Mouse (Mus musculus): ENCODE measurements around the gene Susd1. TPM values are rescaled to one million over a fixed set of nuclear protein-coding genes. Genes with fewer than 3 reads are reported as not detected.
A peak's percentile ranks its signal among the peaks of the same experiment; 100 is the strongest.

Susd1 gene
- polyA plus RNA-seq, 1 experiment, result 3.7 TPM

DNA sequence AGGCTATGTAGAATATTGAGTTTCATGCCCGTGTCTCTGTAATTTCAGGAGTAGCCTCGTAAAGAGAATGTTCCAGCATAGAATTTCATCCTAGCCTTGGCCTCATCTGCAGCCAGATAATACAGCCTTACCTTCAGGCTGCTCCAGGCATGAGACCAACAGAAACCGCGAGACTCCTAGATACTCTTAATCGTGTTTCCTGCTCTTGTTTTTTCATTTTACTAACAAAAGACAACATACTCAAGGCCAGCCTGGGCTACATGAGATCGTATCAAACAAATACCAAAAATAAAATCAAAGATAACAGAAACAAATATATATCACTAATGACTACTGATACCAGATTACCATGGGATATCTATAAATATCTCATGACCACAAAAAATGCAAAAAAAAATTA is 9.3 kb downstream of the Susd1 start:
- TF ChIP-seq POLR2A (IDR thresholded peaks at IDR 0.05; ENCODE audit: borderline replicate concordance, extremely low read depth, insufficient read depth, insufficient read length, poor library complexity, severe bottlenecking) (no peak), CTCF (IDR thresholded peaks at IDR 0.05; ENCODE audit: borderline replicate concordance, extremely low read depth, insufficient read depth, insufficient read length) (no peak)
- no peak for DNase-seq (ENCODE audit: low read depth)

DNA sequence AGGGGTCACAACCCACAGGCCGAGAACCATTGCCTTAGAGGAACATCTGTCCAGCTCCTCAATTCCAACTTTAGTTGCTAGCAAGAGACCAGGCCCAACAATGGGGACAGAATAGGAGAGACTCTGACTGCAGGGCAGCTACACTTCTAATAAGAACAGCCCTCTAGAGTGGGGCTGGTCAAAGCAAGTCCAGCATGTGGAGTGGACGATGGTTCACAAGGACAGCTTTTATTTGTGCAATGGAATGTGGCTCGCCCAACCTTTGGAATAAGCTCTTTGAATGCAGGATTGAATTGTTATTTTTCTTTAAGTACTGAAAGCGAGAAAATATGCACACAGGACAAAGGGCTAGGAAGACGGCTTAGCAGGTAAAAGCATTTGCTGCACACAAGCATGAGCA is 12.0 kb downstream of the Susd1 start:
- no peak for TF ChIP-seq POLR2A (IDR thresholded peaks at IDR 0.05; ENCODE audit: borderline replicate concordance, extremely low read depth, insufficient read depth, insufficient read length, poor library complexity, severe bottlenecking)
- no peak for TF ChIP-seq CTCF (IDR thresholded peaks at IDR 0.05; ENCODE audit: borderline replicate concordance, extremely low read depth, insufficient read depth, insufficient read length)
- DNase-seq (ENCODE audit: low read depth), result no peak

DNA sequence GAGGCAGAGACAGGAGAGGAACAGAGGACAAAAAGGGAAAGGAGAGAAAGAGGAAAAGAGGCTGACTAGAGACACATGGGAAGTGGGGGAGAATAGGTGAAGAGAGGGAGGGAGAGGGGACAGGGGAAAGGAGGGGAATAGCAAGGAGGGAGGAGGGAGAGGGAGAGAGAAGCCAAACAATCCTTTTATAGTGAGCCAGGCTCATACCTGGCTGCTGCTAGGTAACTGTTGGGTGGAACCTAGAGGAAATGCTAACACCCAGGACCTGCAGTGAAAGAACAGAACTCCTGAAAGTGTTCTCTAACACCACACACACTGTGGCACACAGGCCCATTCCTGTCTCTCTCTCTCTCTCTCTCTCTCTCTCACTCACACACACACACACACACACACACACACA is 15.6 kb downstream of the Susd1 start:
- TF ChIP-seq POLR2A (IDR thresholded peaks at IDR 0.05; ENCODE audit: borderline replicate concordance, extremely low read depth, insufficient read depth, insufficient read length, poor library complexity, severe bottlenecking) (no peak), CTCF (IDR thresholded peaks at IDR 0.05; ENCODE audit: borderline replicate concordance, extremely low read depth, insufficient read depth, insufficient read length) (no peak)
- DNase-seq (ENCODE audit: low read depth), result no peak

DNA sequence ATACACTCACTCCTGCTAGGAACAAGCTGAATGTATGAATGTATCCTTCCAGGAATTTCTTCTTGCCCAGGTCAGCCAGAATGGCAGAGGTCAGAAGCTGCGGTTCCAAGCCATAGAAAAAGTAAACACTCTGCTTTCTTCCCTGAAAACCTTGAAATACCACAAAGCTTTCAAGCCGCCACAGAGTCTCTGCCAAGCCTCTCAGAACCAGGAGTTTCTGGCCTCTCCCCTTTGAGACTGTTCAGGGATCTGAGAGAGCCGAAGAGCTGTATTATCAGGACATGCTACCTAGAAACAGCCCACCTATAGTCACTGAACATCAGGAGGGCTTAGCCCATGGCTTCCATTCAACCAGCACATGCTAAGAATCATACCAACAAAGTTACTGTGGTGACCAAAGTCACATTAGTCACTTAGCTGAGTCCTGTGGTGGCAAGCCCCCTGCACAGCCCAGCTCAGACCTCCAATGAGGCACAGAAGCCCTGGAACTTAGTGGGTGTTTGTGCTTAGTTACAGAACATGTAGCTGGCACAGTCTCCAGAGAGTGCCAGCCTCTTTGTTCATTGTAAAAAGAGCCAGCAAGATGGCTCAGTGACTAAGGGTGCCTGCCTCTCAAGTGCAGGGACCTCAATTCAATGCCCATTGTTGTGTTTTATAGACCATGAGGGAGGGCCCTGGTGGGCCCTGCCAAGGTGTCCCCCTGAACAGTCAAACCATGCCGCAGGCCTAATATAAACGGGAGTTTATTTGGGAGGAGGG is 16.2 kb downstream of the Susd1 start:
- TF ChIP-seq POLR2A (IDR thresholded peaks at IDR 0.05; ENCODE audit: borderline replicate concordance, extremely low read depth, insufficient read depth, insufficient read length, poor library complexity, severe bottlenecking) (no peak), CTCF (IDR thresholded peaks at IDR 0.05; ENCODE audit: borderline replicate concordance, extremely low read depth, insufficient read depth, insufficient read length) (no peak)
- DNase-seq (ENCODE audit: low read depth), result peak; percentile 73

DNA sequence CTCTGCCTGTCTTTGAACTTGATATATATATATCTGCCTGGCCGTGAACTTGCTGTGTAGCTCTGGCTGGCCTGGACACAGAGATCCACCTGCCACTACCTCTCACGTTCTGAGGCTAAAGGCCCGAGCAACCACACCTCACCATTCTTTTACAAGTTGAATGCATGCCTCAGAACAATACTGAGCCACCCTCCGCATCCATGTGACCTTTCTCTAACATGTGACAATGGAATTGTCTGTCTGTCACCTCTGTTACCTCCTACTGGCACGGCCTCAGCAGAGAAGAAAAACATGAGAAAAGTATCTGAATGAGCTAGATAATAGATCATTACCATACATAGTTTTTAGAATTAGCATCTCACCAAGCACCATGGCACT is 17.1 kb downstream of the Susd1 start:
- DNase-seq (ENCODE audit: low read depth), result no peak
- no peak for TF ChIP-seq POLR2A (IDR thresholded peaks at IDR 0.05; ENCODE audit: borderline replicate concordance, extremely low read depth, insufficient read depth, insufficient read length, poor library complexity, severe bottlenecking)
- no peak for TF ChIP-seq CTCF (IDR thresholded peaks at IDR 0.05; ENCODE audit: borderline replicate concordance, extremely low read depth, insufficient read depth, insufficient read length)

DNA sequence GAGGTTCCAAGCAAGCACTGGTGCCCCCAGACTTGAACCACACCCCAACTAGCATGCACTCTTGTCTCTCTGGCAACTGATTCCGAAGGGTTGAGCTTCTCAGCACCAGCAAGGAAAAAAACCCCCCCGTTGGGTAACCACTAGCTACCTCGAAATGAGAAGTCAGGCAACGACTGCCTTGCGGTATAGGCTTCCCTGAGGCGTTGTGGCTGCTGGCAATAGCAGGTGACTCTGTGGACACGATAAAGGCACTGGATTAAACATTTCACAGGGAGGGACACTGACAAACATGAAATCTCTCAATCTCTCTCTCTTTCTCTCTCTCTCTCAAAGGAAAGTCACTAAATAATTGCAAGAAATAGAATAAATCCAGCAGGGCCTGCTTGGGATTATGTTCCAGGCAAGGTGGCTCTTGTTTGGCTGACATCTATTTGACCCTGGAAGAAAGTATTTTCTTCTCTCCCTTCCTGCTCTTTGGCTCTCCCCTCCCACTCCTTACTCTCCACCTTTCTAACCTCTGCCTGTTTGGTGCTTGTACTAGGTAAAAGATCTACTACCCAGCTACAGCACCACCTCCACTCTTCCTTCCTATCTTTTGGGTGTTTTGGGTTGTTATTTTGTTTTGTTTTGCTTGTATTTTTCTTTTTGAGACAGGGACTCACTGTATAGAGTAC is 17.6 kb downstream of the Susd1 start:
- no peak for DNase-seq (ENCODE audit: low read depth)
- TF ChIP-seq CTCF (IDR thresholded peaks at IDR 0.05; ENCODE audit: borderline replicate concordance, extremely low read depth, insufficient read depth, insufficient read length) (no peak), POLR2A (IDR thresholded peaks at IDR 0.05; ENCODE audit: borderline replicate concordance, extremely low read depth, insufficient read depth, insufficient read length, poor library complexity, severe bottlenecking) (no peak)

DNA sequence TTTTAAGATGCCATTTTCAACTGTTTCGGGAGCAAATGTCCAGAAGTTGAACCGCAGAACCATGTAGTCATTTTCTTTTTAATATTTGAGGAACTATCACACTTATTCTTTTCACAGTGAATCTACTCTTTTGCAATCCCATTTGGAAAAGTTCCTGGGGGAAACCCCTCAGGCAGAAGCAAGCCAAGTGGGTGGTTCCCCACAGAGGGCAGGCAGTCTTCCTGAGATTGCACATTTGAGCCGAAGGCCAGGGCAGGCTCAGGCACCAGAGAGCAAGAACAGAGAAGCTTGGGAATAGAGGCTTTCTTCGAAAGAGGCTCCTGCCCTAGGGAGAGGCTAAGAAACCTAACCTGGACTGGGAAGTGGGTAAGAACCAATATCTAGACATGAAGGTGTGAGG is 19.2 kb downstream of the Susd1 start:
- DNase-seq (ENCODE audit: low read depth), result no peak
- TF ChIP-seq CTCF (IDR thresholded peaks at IDR 0.05; ENCODE audit: borderline replicate concordance, extremely low read depth, insufficient read depth, insufficient read length), result no peak
- no peak for TF ChIP-seq POLR2A (IDR thresholded peaks at IDR 0.05; ENCODE audit: borderline replicate concordance, extremely low read depth, insufficient read depth, insufficient read length, poor library complexity, severe bottlenecking)

DNA sequence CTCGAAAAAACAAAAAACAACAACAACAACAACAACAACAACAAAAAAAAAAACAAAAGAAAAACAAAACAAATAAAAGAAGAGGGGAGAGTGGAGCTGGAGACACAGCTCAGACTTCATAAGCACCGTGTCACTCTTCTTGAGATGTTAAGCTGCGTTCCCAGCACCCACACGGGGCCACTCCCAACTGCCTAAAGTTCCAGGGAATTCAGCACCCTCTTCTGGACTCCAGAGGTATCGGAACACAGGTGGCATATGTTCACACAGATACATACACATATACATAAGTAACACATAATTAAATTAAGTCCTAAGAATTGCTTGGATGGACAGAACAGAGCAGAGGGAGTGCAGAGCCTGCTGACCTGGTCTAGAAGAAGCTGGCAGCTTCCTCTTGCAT is 25.0 kb downstream of the Susd1 start:
- TF ChIP-seq POLR2A (IDR thresholded peaks at IDR 0.05; ENCODE audit: borderline replicate concordance, extremely low read depth, insufficient read depth, insufficient read length, poor library complexity, severe bottlenecking), result no peak
- no peak for TF ChIP-seq CTCF (IDR thresholded peaks at IDR 0.05; ENCODE audit: borderline replicate concordance, extremely low read depth, insufficient read depth, insufficient read length)

DNA sequence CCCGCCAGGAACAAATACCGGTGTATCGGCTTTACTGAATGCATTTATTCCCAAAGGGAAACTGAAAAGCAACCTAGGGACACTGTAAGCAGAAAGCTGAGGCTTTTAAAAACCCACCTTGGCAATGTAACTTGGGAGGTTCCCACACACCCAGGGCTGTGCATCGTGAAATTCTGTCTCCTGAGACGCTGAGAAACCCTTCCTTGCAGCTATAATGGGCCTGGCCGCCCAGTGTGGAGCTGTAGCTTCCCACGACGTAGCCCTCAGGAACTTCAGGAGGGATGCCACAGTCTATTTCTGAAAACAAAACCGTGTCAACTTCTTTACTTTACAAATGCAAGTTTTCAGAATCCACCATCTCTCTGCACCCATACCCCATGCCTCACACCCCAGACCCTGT is 27.3 kb downstream of the Susd1 start:
- TF ChIP-seq CTCF (IDR thresholded peaks at IDR 0.05; ENCODE audit: borderline replicate concordance, extremely low read depth, insufficient read depth, insufficient read length) (no peak), POLR2A (IDR thresholded peaks at IDR 0.05; ENCODE audit: borderline replicate concordance, extremely low read depth, insufficient read depth, insufficient read length, poor library complexity, severe bottlenecking) (no peak)
- DNase-seq (ENCODE audit: low read depth), result no peak

More for the DNA sequence above, 25.0 kb downstream of the Susd1 start:
- no peak for DNase-seq (ENCODE audit: low read depth)

DNA sequence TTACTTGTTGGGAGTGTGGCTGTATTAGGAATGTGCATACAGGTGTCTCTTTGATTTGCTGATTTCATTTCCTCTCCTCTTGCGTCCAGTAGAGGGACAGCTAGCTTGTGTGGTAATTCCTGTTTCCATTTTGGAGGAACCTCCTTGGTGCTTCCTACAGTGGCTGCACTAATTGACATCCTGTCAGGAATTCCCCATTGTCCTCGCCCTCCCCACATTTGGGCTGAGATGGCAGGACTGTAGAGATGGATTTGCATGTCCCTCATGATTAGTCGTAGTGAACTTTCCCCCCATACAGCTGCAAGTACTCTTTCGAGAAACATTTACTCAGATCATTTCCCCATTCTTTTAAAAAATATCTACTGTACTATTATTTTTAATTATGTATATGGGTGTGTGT is 30.7 kb downstream of the Susd1 start:
- DNase-seq (ENCODE audit: low read depth), result no peak
- no peak for TF ChIP-seq POLR2A (IDR thresholded peaks at IDR 0.05; ENCODE audit: borderline replicate concordance, extremely low read depth, insufficient read depth, insufficient read length, poor library complexity, severe bottlenecking)
- TF ChIP-seq CTCF (IDR thresholded peaks at IDR 0.05; ENCODE audit: borderline replicate concordance, extremely low read depth, insufficient read depth, insufficient read length), result no peak

DNA sequence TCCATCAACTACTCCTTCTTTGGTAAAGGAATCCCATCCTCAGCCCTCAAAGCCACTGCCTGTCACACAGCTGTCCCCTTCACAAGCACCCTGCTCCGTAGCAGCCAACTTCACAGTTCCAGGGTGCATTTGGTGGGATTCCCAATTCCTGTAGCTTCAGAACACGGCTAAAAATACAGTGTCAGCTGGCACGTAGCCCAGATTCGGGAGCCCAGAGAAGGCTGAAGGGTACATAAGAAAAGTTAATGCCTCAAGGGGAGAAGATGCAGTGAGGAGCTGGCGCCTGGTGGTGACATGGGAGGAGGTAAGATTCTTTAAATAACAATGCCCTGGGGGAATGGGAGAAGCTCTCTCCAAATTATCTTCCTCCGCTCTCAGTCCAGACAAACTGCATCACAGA is 34.1 kb downstream of the Susd1 start:
- peak; percentile 53 for DNase-seq (ENCODE audit: low read depth)
- TF ChIP-seq CTCF (IDR thresholded peaks at IDR 0.05; ENCODE audit: borderline replicate concordance, extremely low read depth, insufficient read depth, insufficient read length) (no peak), POLR2A (IDR thresholded peaks at IDR 0.05; ENCODE audit: borderline replicate concordance, extremely low read depth, insufficient read depth, insufficient read length, poor library complexity, severe bottlenecking) (no peak)

DNA sequence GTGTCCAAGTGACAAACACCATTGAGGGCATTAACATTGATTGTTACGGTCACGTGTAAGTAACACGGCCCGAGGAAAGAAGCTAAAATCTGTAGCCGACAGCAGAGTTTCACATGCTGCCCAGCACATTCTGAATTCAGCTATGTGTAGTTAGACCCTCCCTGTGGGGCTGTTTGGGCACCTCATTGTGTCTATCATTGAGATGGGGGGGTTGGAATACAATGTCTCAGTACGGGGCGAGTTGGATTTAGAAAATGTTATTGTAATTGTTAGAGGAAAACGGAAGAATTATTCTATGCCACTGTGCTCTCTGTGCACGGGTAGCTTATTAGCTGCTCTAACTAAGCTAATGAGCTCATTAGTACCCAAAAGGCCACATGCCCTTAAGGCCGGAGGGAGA is 37.5 kb downstream of the Susd1 start:
- DNase-seq (ENCODE audit: low read depth), result peak; percentile 46
- TF ChIP-seq POLR2A (IDR thresholded peaks at IDR 0.05; ENCODE audit: borderline replicate concordance, extremely low read depth, insufficient read depth, insufficient read length, poor library complexity, severe bottlenecking) (no peak), CTCF (IDR thresholded peaks at IDR 0.05; ENCODE audit: borderline replicate concordance, extremely low read depth, insufficient read depth, insufficient read length) (no peak)
